Mouse (Mus musculus) heart, embryonic 15.5 days (tissue): Measurements from ENCODE around the gene Adh7. TPM values are rescaled to one million over a fixed set of nuclear protein-coding genes. Genes with fewer than 3 reads are reported as not detected.

Experiments
- ATAC-seq: fragments of 200-750 bp; cut with Nextera tagmentation; replicated peaks from 2 replicates; pipeline ENCODE4 v1.8.0; 2017; ENCODE audit warnings: low read depth, moderate TSS enrichment; ENCODE audit not compliant: insufficient number of reproducible peaks, insufficient read depth, low FRiP score
- H3K27ac ChIP-seq: fragments of 300-500 bp; sonication (generic); 2 replicates; pipeline ENCODE4 v1.5.1; 2015; ENCODE audit warnings: mild to moderate bottlenecking, inconsistent platforms
- H3K27me3 ChIP-seq: fragments of 300-500 bp; sonication (generic); 2 replicates; pipeline ENCODE4 v1.6.1; 2015; ENCODE audit warnings: inconsistent platforms
- H3K36me3 ChIP-seq: fragments of 300-500 bp; sonication (generic); 2 replicates; pipeline ENCODE4 v1.6.1; 2015; ENCODE audit warnings: mild to moderate bottlenecking, inconsistent platforms
- H3K4me1 ChIP-seq: fragments of 300-500 bp; sonication (generic); replicated peaks from 2 replicates; pipeline ENCODE4 v1.6.1; 2015; ENCODE audit warnings: inconsistent platforms
- H3K4me2 ChIP-seq: fragments of 300-500 bp; sonication (generic); 2 replicates; pipeline ENCODE4 v1.6.1; 2015; ENCODE audit warnings: inconsistent platforms, mild to moderate bottlenecking, moderate library complexity
- H3K4me3 ChIP-seq: fragments of 300-500 bp; sonication (generic); 2 replicates; pipeline ENCODE4 v1.5.1; 2015; ENCODE audit warnings: mild to moderate bottlenecking, inconsistent platforms
- H3K9ac ChIP-seq: fragments of 300-500 bp; sonication (generic); 2 replicates; pipeline ENCODE4 v1.6.1; 2015; ENCODE audit warnings: mild to moderate bottlenecking, inconsistent platforms
- H3K9me3 ChIP-seq: fragments of 300-500 bp; sonication (generic); replicated peaks from 2 replicates; pipeline ENCODE4 v1.6.1; 2016; ENCODE audit warnings: inconsistent platforms
- WGBS: fragments of 180-500 bp; shearing (Covaris S2); methylation state at CpG from one replicate; pipeline ENCODE4 v1.1.7; 2015; ENCODE audit warnings: mixed read lengths; 5-methylcytosine and 5-hydroxymethylcytosine counted together
- polyA plus RNA-seq: library from polyadenylated mRNA; unstranded; fragments of >200 nt; fragmentation: Nextera tagmentation; extraction: Ambion mirVana; gene quantifications from 2 replicates; pipeline ENCODE4 v1.2.1, GENCODE M21; 2015

Gene Adh7
- polyA plus RNA-seq, 1 experiment from 2014 or later: 0.11 TPM

DNA sequence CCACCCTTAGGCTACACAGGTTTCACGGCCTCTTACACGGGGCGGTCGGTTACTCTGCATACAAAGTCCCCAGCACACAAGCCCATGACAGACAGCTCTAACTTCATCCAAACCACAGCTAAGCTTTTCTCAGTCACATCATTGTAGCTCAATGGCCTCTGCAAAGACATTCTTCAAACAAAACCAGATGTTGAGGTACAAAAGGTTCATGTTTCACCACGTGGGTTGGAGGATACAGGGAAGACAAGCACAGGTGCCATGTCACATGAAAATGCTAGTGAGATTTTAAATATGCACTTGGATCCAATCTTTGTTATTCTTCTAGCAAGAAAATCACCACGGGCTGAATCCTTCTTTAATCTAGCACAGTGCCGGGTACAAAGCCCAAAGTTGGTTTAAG is 7.8 kb downstream of the Adh7 start:
- Histone ChIP-seq H3K4me1 (no peaks in the 10 kb centered on the region), H3K4me2 (no peak overlapping the region), H3K9me3 (no peaks in the 10 kb centered on the region), H3K9ac (no peak overlapping the region), H3K36me3 (no peaks in the 10 kb centered on the region), H3K4me3 (no peak overlapping the region), H3K27me3 (no peaks in the 10 kb centered on the region), H3K27ac (no peak overlapping the region)
- WGBS: 75% methylated on average over 7 of the region's 7 CpGs
- no peak for ATAC-seq

DNA sequence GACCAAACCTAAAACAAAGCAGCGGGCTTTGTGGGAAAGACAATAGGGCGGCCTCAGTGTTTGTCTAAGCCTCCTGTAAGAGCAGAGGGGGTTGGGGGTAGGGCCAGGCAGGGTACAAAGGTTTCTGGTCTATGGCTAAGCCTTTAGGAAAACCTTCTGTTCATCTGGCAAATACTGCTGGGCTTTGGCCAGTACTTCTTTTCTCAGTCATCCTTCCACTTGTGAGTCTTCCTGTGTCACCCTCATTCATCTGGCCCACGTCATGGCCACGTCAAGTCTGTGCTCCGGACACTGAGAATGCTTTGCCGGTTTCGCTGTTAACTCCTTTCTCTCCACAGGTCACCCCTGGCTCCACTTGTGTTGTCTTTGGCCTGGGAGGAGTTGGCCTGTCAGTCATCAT is 8.3 kb downstream of the Adh7 start:
- no peak overlapping the region for H3K27ac ChIP-seq
- no peak overlapping the region for H3K9ac ChIP-seq
- H3K4me2 ChIP-seq: no peak overlapping the region
- ATAC-seq: no peak
- H3K9me3 ChIP-seq: no peaks in the 10 kb centered on the region
- no peaks in the 10 kb centered on the region for H3K36me3 ChIP-seq
- H3K27me3 ChIP-seq: no peaks in the 10 kb centered on the region
- H3K4me1 ChIP-seq: no peaks in the 10 kb centered on the region
- WGBS: 31% methylated on average over 7 of the region's 7 CpGs
- no peak overlapping the region for H3K4me3 ChIP-seq

DNA sequence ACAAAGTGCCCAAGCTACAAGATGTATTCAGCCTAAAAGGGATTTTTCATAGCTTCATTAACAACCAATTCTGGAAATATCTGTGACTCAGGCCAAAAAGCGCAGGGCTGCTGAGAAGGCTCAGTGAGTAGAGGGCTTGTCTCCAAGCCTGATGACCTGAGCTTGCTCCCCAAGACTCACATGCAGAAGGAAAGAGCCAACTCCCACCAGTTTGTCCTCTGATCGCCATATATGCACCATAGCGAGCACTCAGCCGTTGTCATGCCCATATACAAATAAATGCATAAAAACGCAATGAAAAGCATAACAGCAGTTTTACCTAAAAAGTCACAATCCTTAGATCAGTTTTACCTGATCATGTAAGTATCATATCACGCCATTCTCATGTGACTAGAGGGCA is 8.9 kb downstream of the Adh7 start:
- no peak overlapping the region for H3K4me2 ChIP-seq
- H3K9ac ChIP-seq: no peak overlapping the region
- WGBS: 88% methylated on average over 6 of the region's 6 CpGs
- H3K27me3 ChIP-seq: no peaks in the 10 kb centered on the region
- no peak overlapping the region for H3K27ac ChIP-seq
- no peaks in the 10 kb centered on the region for H3K4me1 ChIP-seq
- no peaks in the 10 kb centered on the region for H3K9me3 ChIP-seq
- H3K4me3 ChIP-seq: no peak overlapping the region
- H3K36me3 ChIP-seq: no peaks in the 10 kb centered on the region
- no peak for ATAC-seq

DNA sequence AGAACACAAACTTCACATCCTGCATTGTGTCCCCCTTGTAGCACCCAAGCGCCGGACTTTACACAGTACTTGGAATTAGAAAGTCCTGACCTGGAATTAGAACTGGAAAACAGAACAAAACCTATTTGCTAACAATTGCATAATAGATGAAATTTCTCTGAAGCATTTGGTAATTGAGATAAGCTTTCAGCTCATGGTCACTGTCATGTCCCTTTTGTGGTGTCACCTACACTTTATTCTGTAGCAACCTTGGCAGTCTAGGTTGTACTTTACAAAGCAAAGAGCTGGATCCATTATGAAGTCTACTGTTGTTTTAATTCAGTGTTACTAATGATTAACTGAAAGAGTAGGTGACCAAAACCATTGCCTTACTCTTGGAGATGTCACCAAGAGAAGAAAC is 9.5 kb downstream of the Adh7 start:
- WGBS: 90% methylated on average over 2 of the region's 2 CpGs
- Histone ChIP-seq H3K9me3 (no peaks in the 10 kb centered on the region), H3K4me1 (no peaks in the 10 kb centered on the region), H3K36me3 (no peaks in the 10 kb centered on the region), H3K27ac (no peak overlapping the region), H3K9ac (no peak overlapping the region), H3K4me2 (no peak overlapping the region), H3K4me3 (no peak overlapping the region), H3K27me3 (no peaks in the 10 kb centered on the region)
- no peak for ATAC-seq

DNA sequence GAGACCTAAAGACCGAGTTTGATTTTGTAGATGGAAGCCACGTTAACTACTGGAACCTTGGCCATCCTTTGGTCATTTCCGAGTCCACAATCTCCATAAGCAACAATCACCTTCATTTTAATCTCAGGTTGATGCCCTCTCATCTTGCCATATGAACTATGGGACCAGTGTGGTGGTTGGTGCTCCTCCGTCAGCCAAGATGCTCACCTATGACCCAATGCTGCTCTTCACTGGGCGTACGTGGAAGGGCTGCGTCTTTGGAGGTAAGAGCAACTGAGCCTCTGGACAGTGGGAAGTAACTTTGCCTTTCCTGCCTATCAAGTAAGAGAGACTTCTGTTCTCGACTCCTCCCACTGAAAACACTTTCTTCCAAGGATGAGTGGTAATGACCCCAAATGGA is 10.2 kb downstream of the Adh7 start:
- ATAC-seq: no peak
- 88% methylated on average over 8 of the region's 8 CpGs for WGBS
- Histone ChIP-seq H3K27me3 (no peaks in the 10 kb centered on the region), H3K36me3 (no peaks in the 10 kb centered on the region), H3K9ac (no peak overlapping the region), H3K27ac (no peak overlapping the region), H3K9me3 (no peaks in the 10 kb centered on the region), H3K4me1 (no peaks in the 10 kb centered on the region), H3K4me3 (no peak overlapping the region), H3K4me2 (no peak overlapping the region)

DNA sequence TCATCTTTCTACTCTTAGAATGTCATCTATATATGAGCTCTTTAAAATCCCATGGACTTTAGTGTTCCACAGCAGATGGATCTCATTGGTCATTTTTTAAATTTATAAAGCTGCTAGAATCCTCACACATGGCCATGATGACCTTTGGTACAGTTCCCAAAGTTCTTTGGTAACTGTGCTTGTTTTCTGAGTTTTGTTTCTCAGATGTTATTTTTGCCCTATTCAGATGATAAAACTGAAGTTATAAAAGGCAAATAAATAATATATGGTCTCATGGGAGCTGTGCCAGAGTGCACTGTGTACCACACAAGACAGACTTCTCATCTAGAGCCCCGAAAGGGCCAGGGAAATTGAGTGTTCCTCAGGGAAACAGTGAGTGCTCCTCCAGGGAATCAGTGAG is 11.9 kb downstream of the Adh7 start:
- ATAC-seq: no peak
- Histone ChIP-seq H3K27me3 (no peaks in the 10 kb centered on the region), H3K4me1 (no peaks in the 10 kb centered on the region), H3K4me2 (no peak overlapping the region), H3K36me3 (no peaks in the 10 kb centered on the region), H3K9ac (no peak overlapping the region), H3K4me3 (no peak overlapping the region), H3K27ac (no peak overlapping the region), H3K9me3 (no peaks in the 10 kb centered on the region)
- WGBS: 79% methylated on average over 1 of the region's 1 CpGs

DNA sequence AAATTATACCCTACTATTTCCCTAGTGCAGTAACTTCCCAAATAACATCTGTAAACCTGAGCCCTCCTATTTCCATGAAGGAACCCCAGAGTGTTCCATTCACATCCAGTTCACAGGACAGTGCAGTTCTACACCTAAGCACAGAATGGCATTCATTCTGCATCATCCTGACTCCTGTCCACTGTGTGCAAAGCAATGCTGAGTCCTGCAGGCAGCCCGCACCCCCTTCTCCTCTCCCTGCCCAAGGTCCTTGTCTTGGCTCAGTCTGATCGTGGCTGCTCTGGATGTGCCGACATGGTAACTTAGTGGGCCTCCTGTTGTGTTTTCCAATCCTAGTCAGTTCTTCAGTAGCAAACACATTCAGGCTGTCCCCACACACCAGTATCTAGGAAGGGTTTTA is 12.7 kb downstream of the Adh7 start:
- no peak for ATAC-seq
- 74% methylated on average over 3 of the region's 3 CpGs for WGBS
- Histone ChIP-seq H3K4me1 (no peaks in the 10 kb centered on the region), H3K4me2 (no peak overlapping the region), H3K9ac (no peak overlapping the region), H3K27me3 (no peaks in the 10 kb centered on the region), H3K9me3 (no peaks in the 10 kb centered on the region), H3K4me3 (no peak overlapping the region), H3K36me3 (no peaks in the 10 kb centered on the region), H3K27ac (no peak overlapping the region)

DNA sequence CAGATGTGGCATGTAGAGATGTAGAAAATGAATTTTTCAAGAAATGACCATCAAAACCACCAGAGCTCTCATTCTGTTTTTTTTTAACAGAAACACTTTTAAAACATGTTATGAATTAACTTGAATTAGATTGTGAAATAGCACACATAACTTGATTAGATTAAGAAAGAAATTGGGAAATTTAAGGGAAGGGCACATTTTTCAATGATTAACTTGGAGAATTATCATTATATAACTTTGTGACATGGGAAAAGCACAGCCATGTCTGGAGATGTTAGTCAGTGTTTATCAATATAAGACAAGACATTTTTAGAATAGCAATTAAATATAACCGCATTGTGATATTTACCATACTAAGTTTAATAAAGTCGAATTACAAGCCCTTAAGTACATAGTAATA is 14.0 kb downstream of the Adh7 start:
- Histone ChIP-seq H3K4me1 (no peaks in the 10 kb centered on the region), H3K9me3 (no peaks in the 10 kb centered on the region), H3K9ac (no peak overlapping the region), H3K4me2 (no peak overlapping the region), H3K27ac (no peak overlapping the region), H3K36me3 (no peaks in the 10 kb centered on the region), H3K4me3 (no peak overlapping the region), H3K27me3 (no peaks in the 10 kb centered on the region)
- 77% methylated on average over 2 of the region's 2 CpGs for WGBS
- ATAC-seq: no peak

DNA sequence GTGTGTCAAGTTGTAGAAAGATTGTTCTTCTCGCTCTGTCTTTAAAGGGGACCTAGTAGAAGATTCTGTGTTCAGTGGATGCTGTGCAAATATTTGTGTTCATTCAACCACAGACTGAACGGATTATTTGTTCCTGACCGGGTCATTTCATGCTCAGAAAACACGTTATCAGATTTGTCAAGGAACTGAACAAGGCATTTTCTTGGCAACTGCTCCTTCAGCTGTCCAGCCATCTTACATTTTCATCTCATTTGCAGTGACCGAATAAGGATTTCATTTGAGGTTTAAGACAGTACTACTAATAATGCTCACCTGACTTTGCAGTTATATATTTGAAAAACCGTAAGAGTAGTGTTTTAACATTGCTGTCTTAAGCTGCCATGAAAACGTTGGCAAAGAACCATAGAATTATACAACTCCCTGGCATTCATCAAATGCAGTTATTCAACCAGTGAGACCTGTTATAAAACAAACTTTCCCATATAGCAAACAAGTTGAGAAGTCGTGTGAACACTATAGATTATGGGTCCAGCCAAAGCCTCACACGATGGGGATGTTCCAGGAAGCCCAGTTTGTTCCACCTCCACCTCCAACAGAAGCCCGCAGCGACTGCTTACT is 19.1 kb downstream of the Adh7 start:
- H3K9me3 ChIP-seq: no peaks in the 10 kb centered on the region
- no peak overlapping the region for H3K4me3 ChIP-seq
- WGBS: 74% methylated on average over 11 of the region's 11 CpGs
- no peaks in the 10 kb centered on the region for H3K27me3 ChIP-seq
- no peak overlapping the region for H3K9ac ChIP-seq
- H3K4me2 ChIP-seq: no peak overlapping the region
- no peaks in the 10 kb centered on the region for H3K4me1 ChIP-seq
- H3K36me3 ChIP-seq: no peaks in the 10 kb centered on the region
- H3K27ac ChIP-seq: no peak overlapping the region
- no peak for ATAC-seq

DNA sequence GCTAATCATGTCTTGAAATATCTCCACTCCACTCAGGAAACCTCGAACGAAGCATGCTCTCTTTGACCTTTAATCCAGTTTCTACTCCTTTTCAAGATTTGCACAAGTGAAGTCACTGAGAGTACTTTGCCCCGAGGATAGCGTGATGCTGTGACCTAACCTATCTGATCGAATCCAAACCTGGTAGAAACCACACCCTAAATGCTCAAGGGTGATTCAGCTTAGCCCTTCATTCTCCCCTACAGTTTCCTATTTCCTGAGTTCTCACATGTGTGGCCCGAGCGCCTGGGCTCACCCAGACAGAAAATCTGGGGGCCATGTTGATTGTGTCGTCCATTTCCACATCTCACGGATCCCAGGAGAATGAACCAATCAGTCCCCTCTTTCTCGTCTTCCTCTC is 20.5 kb downstream of the Adh7 start:
- 63% methylated on average over 10 of the region's 10 CpGs for WGBS
- no peak overlapping the region for H3K4me2 ChIP-seq

DNA sequence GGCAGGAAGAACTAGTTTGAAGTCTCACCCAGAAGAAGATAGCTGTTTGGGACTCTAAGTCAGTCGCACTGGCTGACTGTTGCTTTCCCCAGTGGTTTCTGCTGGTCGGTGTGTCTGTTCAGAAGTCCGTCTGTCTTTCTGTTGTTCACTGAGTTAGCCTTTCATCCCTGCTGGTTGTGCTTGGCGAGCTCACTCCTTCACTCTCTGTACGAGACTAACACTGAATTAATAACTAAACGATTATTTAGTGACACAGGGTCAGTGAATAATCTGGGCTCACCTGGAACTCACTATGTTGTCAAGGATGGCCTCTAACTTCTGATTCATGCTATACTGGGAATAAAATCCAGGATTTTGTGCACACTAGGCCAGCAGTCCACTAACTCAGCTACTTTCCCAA is 21.9 kb downstream of the Adh7 start:
- no peaks in the 10 kb centered on the region for H3K27me3 ChIP-seq
- no peak overlapping the region for H3K27ac ChIP-seq
- no peaks in the 10 kb centered on the region for H3K4me1 ChIP-seq
- H3K9ac ChIP-seq: no peak overlapping the region
- no peaks in the 10 kb centered on the region for H3K36me3 ChIP-seq
- WGBS: 84% methylated on average over 6 of the region's 6 CpGs
- ATAC-seq: no peak
- H3K4me2 ChIP-seq: no peak overlapping the region
- no peak overlapping the region for H3K4me3 ChIP-seq
- no peaks in the 10 kb centered on the region for H3K9me3 ChIP-seq

More for the DNA sequence above, 20.5 kb downstream of the Adh7 start:
- Histone ChIP-seq H3K9me3 (no peaks in the 10 kb centered on the region), H3K27ac (no peak overlapping the region), H3K4me3 (no peak overlapping the region), H3K4me1 (no peaks in the 10 kb centered on the region), H3K36me3 (no peaks in the 10 kb centered on the region), H3K27me3 (no peaks in the 10 kb centered on the region), H3K9ac (no peak overlapping the region)
- no peak for ATAC-seq

DNA sequence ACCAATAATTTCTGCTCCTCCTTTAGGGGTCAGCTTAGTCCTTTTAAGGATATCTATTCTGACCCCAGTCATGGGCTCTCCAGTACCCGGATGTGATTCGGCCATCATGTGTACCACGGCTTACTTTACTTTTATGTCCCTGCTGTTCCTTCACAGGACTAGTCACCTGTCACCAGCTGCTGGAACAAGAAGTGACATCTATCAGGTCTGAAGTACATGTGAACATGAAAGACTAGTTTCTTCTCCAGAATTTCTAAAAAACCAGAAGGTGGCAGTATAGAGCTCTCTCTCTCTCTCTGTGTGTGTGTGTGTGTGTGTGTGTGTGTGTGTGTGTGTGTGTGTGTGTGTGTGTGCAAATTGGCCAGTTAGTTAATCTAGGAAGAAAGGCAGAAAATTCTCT is 22.9 kb downstream of the Adh7 start:
- Histone ChIP-seq H3K27ac (no peak overlapping the region), H3K9ac (no peak overlapping the region), H3K4me2 (no peak overlapping the region), H3K4me3 (no peak overlapping the region), H3K36me3 (no peaks in the 10 kb centered on the region), H3K4me1 (no peaks in the 10 kb centered on the region), H3K27me3 (no peaks in the 10 kb centered on the region), H3K9me3 (no peaks in the 10 kb centered on the region)
- no peak for ATAC-seq
- WGBS: 73% methylated on average over 3 of the region's 3 CpGs
